Mouse (Mus musculus) limb, embryonic 13.5 days (tissue): ENCODE data around the gene Hikeshi. TPM values are rescaled to one million over a fixed set of nuclear protein-coding genes. Genes with fewer than 3 reads are reported as not detected.

Experiments used
- ATAC-seq: fragments of 200-750 bp; cut with Nextera tagmentation; 2 replicates; pipeline ENCODE4 v1.8.0; 2017; ENCODE audit warnings: low read depth, moderate number of reproducible peaks, moderate TSS enrichment; ENCODE audit not compliant: low FRiP score
- H3K27ac ChIP-seq: fragments of 300-500 bp; sonication (generic); 2 replicates; pipeline ENCODE4 v1.5.1; 2015; ENCODE audit warnings: inconsistent platforms, mild to moderate bottlenecking, moderate library complexity
- H3K27me3 ChIP-seq: fragments of 300-500 bp; sonication (generic); 2 replicates; pipeline ENCODE4 v1.6.1; 2015; ENCODE audit warnings: mild to moderate bottlenecking, inconsistent platforms
- H3K36me3 ChIP-seq: fragments of 300-500 bp; sonication (generic); 2 replicates; pipeline ENCODE4 v1.6.1; 2015; ENCODE audit warnings: inconsistent platforms, mild to moderate bottlenecking, moderate library complexity
- H3K4me1 ChIP-seq: fragments of 300-500 bp; sonication (generic); 2 replicates; pipeline ENCODE4 v1.6.1; 2015; ENCODE audit warnings: inconsistent platforms
- H3K4me2 ChIP-seq: fragments of 300-500 bp; sonication (generic); replicated peaks from 2 replicates; pipeline ENCODE4 v1.6.1; 2015; ENCODE audit warnings: inconsistent platforms, mild to moderate bottlenecking, moderate library complexity
- H3K4me3 ChIP-seq: fragments of 300-500 bp; sonication (generic); 2 replicates; pipeline ENCODE4 v1.5.1; 2015; ENCODE audit warnings: moderate library complexity, mild to moderate bottlenecking, inconsistent platforms
- H3K9ac ChIP-seq: fragments of 300-500 bp; sonication (generic); 2 replicates; pipeline ENCODE4 v1.6.1; 2015; ENCODE audit warnings: mild to moderate bottlenecking, inconsistent platforms
- H3K9me3 ChIP-seq: fragments of 300-500 bp; sonication (generic); 2 replicates; pipeline ENCODE4 v1.6.1; 2016; ENCODE audit warnings: inconsistent platforms
- WGBS: fragments of 180-500 bp; shearing (Covaris S2); methylation state at CpG from one replicate; pipeline ENCODE4 v1.1.7; 2015; 5-methylcytosine and 5-hydroxymethylcytosine counted together
- polyA plus RNA-seq: library from polyadenylated mRNA; unstranded; fragments of >200 nt; fragmentation: Nextera tagmentation; extraction: Ambion mirVana; gene quantifications from 2 replicates; pipeline ENCODE4 v1.2.1, GENCODE M21; 2015

Hikeshi gene
- polyA plus RNA-seq, 1 experiment from 2014 or later: 134 TPM

- H3K9ac ChIP-seq: no peak overlapping the region
- H3K4me2 ChIP-seq: peak overlapping the region; percentile 48
- H3K27me3 ChIP-seq: no peaks in the 10 kb centered on the region
- ATAC-seq: peak; percentile 58; the same call in 1 of the 2 replicates
- WGBS: 41% methylated on average over 20 of the region's 20 CpGs
- peaks cover 13% of the 10 kb centered on the region for H3K4me1 ChIP-seq
- H3K4me3 ChIP-seq: peak overlapping the region; percentile 17; the same call in 1 of the 2 replicates
- H3K9me3 ChIP-seq: no peaks in the 10 kb centered on the region
- H3K27ac ChIP-seq: no peak overlapping the region
- H3K36me3 ChIP-seq: no peaks in the 10 kb centered on the region
Observed at GRCm38 (mm10) chr7:89908899-89909621, 31.9 kb downstream of the Hikeshi start.

DNA sequence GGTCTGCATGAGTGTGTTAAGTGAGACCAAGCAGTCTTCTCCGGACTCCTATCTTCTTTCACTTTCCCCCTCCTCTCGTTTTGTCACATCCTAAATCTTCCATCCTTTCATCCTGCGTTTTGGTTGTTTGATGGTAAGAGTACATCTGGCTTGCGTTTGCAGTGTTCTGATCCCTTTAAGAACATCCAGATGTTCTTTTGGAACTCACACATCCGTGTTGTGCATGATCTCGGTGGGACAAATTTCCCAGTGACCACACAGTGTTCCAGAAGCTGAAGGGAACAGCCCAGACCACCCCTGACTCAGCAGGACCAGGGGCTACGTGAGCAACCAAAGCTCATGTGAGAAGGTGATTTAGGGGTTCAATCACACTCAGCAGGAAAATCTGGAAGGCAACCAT lies 32.6 kb downstream of the Hikeshi start:
- Histone ChIP-seq H3K4me3 (no peak overlapping the region), H3K9ac (no peak overlapping the region), H3K27ac (no peak overlapping the region), H3K36me3 (no peaks in the 10 kb centered on the region), H3K4me1 (peaks cover 16% of the 10 kb centered on the region), H3K4me2 (peak overlapping the region; percentile 48), H3K27me3 (no peaks in the 10 kb centered on the region), H3K9me3 (no peaks in the 10 kb centered on the region)
- WGBS: 11% methylated on average over 7 of the region's 7 CpGs
- peak; percentile 71 for ATAC-seq

DNA sequence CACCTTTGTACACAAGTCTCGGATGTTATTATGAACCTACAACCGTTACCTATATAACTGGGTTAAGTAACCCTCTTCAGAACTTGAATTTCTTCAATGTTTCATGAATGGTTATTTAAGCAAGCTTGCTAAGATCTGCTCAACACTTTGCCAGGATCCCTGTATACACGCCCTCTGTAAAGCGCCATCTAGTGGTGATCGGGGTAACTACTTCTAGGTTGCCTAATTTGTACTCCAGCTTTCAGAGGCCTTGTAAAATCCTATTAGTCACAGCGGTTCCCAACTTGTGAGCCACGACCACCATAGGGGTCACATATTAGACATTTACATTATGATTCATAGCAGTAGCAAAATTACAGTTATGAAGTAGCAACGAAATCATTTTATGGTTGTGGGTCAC lies 33.1 kb downstream of the Hikeshi start:
- Histone ChIP-seq H3K9ac (no peak overlapping the region), H3K36me3 (no peaks in the 10 kb centered on the region), H3K9me3 (no peaks in the 10 kb centered on the region), H3K4me2 (peak overlapping the region; percentile 48), H3K27me3 (no peaks in the 10 kb centered on the region), H3K4me1 (peaks cover 21% of the 10 kb centered on the region), H3K4me3 (no peak overlapping the region), H3K27ac (no peak overlapping the region)
- peak; percentile 63; the same call in 1 of the 2 replicates for ATAC-seq
- 15% methylated on average over 8 of the region's 8 CpGs for WGBS

- peak within 1 kb of the TSS; percentile 36 for H3K4me2 ChIP-seq
- peak; percentile 41; the same call in 1 of the 2 replicates for ATAC-seq
- no peak within 1 kb of the TSS for H3K9ac ChIP-seq
- peaks cover 10% of the 10 kb centered on the region for H3K4me1 ChIP-seq
- H3K27ac ChIP-seq: no peak within 1 kb of the TSS
- 35% methylated on average over 22 of the region's 22 CpGs for WGBS
- H3K36me3 ChIP-seq: no peaks in the 10 kb centered on the region
- no peaks in the 10 kb centered on the region for H3K27me3 ChIP-seq
- no peak within 1 kb of the TSS for H3K4me3 ChIP-seq
- no peaks in the 10 kb centered on the region for H3K9me3 ChIP-seq
Observed at GRCm38 (mm10) chr7:89903442-89904343, 37.3 kb downstream of the Hikeshi start, which contains the start of gene Ccdc81. TSS of gene Ccdc81 (minus strand) at chr7:89903629.

DNA sequence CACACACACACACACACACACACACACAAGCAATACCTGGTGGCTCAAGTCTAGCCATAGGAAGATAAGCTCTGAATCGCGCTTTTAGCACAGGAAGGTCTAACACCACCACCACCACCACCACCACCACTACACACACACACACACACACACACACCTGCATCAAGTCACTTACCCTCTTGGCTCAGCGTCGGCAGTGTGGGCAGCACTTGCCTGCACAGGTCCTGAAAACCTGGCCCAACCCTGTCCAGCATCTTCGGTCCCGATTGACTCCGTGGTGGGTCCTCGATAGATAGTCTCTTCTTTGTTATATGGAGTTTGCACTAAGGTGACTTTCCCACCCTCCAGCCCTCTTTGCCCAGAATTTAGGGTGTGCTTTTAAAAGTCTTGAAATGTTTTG lies 38.0 kb downstream of the Hikeshi start:
- 88% methylated on average over 8 of the region's 8 CpGs for WGBS
- no peaks in the 10 kb centered on the region for H3K9me3 ChIP-seq

GRCm38 (mm10) chr7:89891856-89892255 lies 49.1 kb downstream of the Hikeshi start:
- Histone ChIP-seq H3K4me1 (peaks cover 12% of the 10 kb centered on the region), H3K36me3 (no peaks in the 10 kb centered on the region), H3K9ac (no peak overlapping the region), H3K27me3 (0 out of 2 replicates have a peak, but pooled peaks cover 2% of the 10 kb centered on the region), H3K4me3 (no peak overlapping the region), H3K27ac (no peak overlapping the region), H3K9me3 (no peaks in the 10 kb centered on the region), H3K4me2 (peak overlapping the region; percentile 43)
- WGBS: 27% methylated on average over 4 of the region's 4 CpGs
- no peak for ATAC-seq

More for the DNA sequence above, 38.0 kb downstream of the Hikeshi start:
- no peaks in the 10 kb centered on the region for H3K27me3 ChIP-seq
- H3K9ac ChIP-seq: no peak overlapping the region
- no peak overlapping the region for H3K27ac ChIP-seq
- ATAC-seq: no peak
- H3K4me3 ChIP-seq: no peak overlapping the region
- H3K4me2 ChIP-seq: peak overlapping the region; percentile 36
- peaks cover 8% of the 10 kb centered on the region for H3K4me1 ChIP-seq
- no peaks in the 10 kb centered on the region for H3K36me3 ChIP-seq

DNA sequence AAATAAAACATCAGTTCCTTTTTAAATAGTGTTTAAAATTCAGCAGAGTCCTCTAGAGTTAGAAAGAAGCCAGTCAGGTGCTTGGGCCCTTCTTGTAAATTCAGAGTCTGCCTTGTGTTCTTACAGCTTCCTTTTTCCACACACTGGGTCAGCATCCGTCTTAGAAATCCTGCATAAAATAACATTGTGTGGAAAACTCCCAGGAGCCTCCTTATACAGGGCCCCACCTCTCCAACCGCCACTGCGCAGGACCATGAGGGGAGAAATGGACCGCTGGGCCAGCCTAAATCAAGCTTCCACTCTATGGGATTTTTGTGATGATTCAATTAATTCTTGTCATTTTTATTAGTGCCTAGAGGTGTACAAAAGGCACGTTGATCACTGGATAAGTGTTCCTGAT lies 49.6 kb downstream of the Hikeshi start:
- 0 out of 2 replicates have a peak, but pooled peaks cover 2% of the 10 kb centered on the region for H3K27me3 ChIP-seq
- no peaks in the 10 kb centered on the region for H3K36me3 ChIP-seq
- no peaks in the 10 kb centered on the region for H3K9me3 ChIP-seq
- H3K9ac ChIP-seq: no peak overlapping the region
- peaks cover 12% of the 10 kb centered on the region for H3K4me1 ChIP-seq
- H3K27ac ChIP-seq: no peak overlapping the region
- WGBS: 46% methylated on average over 5 of the region's 5 CpGs
- peak; percentile 83 for ATAC-seq
- H3K4me3 ChIP-seq: no peak overlapping the region
- peak overlapping the region; percentile 43 for H3K4me2 ChIP-seq

- no peak overlapping the region for H3K27ac ChIP-seq
- no peak overlapping the region for H3K4me3 ChIP-seq
- 22% methylated on average over 3 of the region's 3 CpGs for WGBS
- H3K4me2 ChIP-seq: no peak overlapping the region
- ATAC-seq: peak; percentile 59
- no peak overlapping the region for H3K9ac ChIP-seq
- H3K27me3 ChIP-seq: no peaks in the 10 kb centered on the region
- no peaks in the 10 kb centered on the region for H3K9me3 ChIP-seq
- no peaks in the 10 kb centered on the region for H3K36me3 ChIP-seq
- H3K4me1 ChIP-seq: peaks cover 7% of the 10 kb centered on the region; the same call in 1 of the 2 replicates
Observed at GRCm38 (mm10) chr7:89884551-89884950, 56.5 kb downstream of the Hikeshi start.

GRCm38 (mm10) chr7:89879686-89880085 lies 61.3 kb downstream of the Hikeshi start:
- H3K27ac ChIP-seq: no peak overlapping the region
- no peak overlapping the region for H3K4me2 ChIP-seq
- H3K27me3 ChIP-seq: no peaks in the 10 kb centered on the region
- H3K9ac ChIP-seq: no peak overlapping the region
- H3K9me3 ChIP-seq: no peaks in the 10 kb centered on the region
- 34% methylated on average over 1 of the region's 1 CpGs for WGBS
- ATAC-seq: no peak
- no peak overlapping the region for H3K4me3 ChIP-seq
- H3K36me3 ChIP-seq: no peaks in the 10 kb centered on the region
- H3K4me1 ChIP-seq: peaks cover 6% of the 10 kb centered on the region; the same call in 1 of the 2 replicates

Other genes starting within 250 kb of the Hikeshi start
- gene Ccdc81, start 37.6 kb downstream of the Hikeshi start, polyA plus RNA-seq: 0.13 and 0.24 TPM in 2 replicates
- gene Eed, start 39.8 kb upstream of the Hikeshi start, polyA plus RNA-seq: 77.8 TPM in 2 replicates
- gene Picalm, start 189.0 kb upstream of the Hikeshi start, polyA plus RNA-seq: 40.6 and 44.3 TPM in 2 replicates